Mouse (Mus musculus): ENCODE results near the gene Kank2.

GRCm38 (mm10) chr9:21726218-21726975, 72.1 kb downstream of the Kank2 start:
- TF ChIP-seq POLR2A (IDR thresholded peaks at IDR 0.05; ENCODE audit: control insufficient read depth in 1 of 2, insufficient read depth in 1 of 2, low read depth in 1 of 2, low read length in 2 of 2, poor library complexity in 1 of 2) (no peak), CHD2 (IDR thresholded peaks at IDR 0.05; ENCODE audit: low read length) (no peak), CTCF (IDR thresholded peaks at IDR 0.05 in 2 of 3, conservative IDR thresholded peaks at IDR 0.05 in 1 of 3; ENCODE audit: control insufficient read depth in 1 of 3, insufficient read depth in 1 of 3, low read depth in 2 of 3, low read length in 3 of 3, poor library complexity in 1 of 3, severe bottlenecking in 1 of 3) (no peak), GABPA (IDR thresholded peaks at IDR 0.05; ENCODE audit: low read depth, low read length) (no peak), ZMIZ1 (IDR thresholded peaks at IDR 0.05; ENCODE audit: low read depth, low read length) (no peak), EP300 (IDR thresholded peaks at IDR 0.05; ENCODE audit: low read depth in 1 of 2, low read length in 2 of 2) (no peak), ZC3H11A (IDR thresholded peaks at IDR 0.05; ENCODE audit: low read depth, low read length) (no peak), MAFK (IDR thresholded peaks at IDR 0.05; ENCODE audit: borderline replicate concordance, low read depth, low read length) (no peak), RCOR1 (IDR thresholded peaks at IDR 0.05; ENCODE audit: low read depth, low read length) (no peak), HCFC1 (IDR thresholded peaks at IDR 0.05; ENCODE audit: low read depth, low read length) (no peak), ETS1 (IDR thresholded peaks at IDR 0.05; ENCODE audit: low read depth, low read length) (no peak), KAT2A (conservative IDR thresholded peaks at IDR 0.05; ENCODE audit: low read depth, low read length) (no peak)

All from MEL (cell line).